Mouse (Mus musculus): Measurements from ENCODE around the gene Msmb.
"Not testable (repeated sequence)": the region's sequence is repeated elsewhere in the genome, so short reads cannot be mapped to it uniquely, and the experiment has no call there.

Gene Msmb

GRCm38 (mm10) chr14:32179393-32180195 is 37.8 kb downstream of the Msmb start:
- no peak for DNase-seq

GRCm38 (mm10) chr14:32180861-32181260 is 39.0 kb downstream of the Msmb start:
- no peak for DNase-seq

GRCm38 (mm10) chr14:32183846-32184245 is 42.0 kb downstream of the Msmb start:
- no peak for DNase-seq

GRCm38 (mm10) chr14:32190627-32191391 is 49.0 kb downstream of the Msmb start:
- DNase-seq = no peak

GRCm38 (mm10) chr14:32191926-32192325 is 50.1 kb downstream of the Msmb start:
- DNase-seq = no peak

GRCm38 (mm10) chr14:32192437-32192836 is 50.6 kb downstream of the Msmb start:
- peak; percentile 53 to 61 for DNase-seq

GRCm38 (mm10) chr14:32193557-32193956 is 51.7 kb downstream of the Msmb start:
- not testable (repeated sequence) for DNase-seq

- DNase-seq = no peak
These were observed 59.5 kb downstream of the Msmb start for GRCm38 (mm10) chr14:32201354-32201753.

GRCm38 (mm10) chr14:32201791-32202451 is 60.1 kb downstream of the Msmb start, which contains the start of the genes Timm23 and Parg:
Timm23 (minus strand) TSS chr14:32201898.
Parg (plus strand) TSS chr14:32201949.
- DNase-seq = peak; percentile 89 to 90

All from cerebellum, postnatal 36 days (tissue).